Mouse (Mus musculus): ENCODE results near the gene Clip3. TPM values are rescaled to one million over a fixed set of nuclear protein-coding genes. Genes with fewer than 3 reads are reported as not detected.

Clip3 gene
- polyA plus RNA-seq, 1 experiment, result 314 TPM

DNA sequence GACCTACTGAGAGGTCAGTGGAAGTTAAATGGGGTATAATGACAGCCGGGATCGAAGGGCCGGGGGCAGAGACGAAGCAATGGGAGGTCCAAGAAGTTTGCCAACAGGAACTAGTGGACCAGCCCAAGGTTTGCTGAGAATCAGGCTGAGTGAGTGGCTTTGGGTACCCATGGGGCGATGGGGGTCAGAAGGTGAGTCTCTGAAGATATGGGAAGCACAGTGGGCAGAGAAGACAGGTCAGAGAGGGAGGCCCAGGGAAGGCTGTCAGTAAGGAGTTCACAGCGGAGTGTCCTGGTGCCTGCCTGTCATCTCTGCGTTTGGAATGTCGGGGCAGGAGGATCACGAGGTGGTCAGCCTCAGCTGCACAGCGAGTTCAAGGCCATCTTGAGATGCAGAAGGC is 36.9 kb downstream of the Clip3 start:
- no peak for DNase-seq (ENCODE audit: low read depth)
- TF ChIP-seq CTCF (IDR thresholded peaks at IDR 0.05; ENCODE audit: borderline replicate concordance, extremely low read depth, insufficient read depth, insufficient read length) (no peak), POLR2A (IDR thresholded peaks at IDR 0.05; ENCODE audit: borderline replicate concordance, extremely low read depth, insufficient read depth, insufficient read length, poor library complexity, severe bottlenecking) (no peak)

DNA sequence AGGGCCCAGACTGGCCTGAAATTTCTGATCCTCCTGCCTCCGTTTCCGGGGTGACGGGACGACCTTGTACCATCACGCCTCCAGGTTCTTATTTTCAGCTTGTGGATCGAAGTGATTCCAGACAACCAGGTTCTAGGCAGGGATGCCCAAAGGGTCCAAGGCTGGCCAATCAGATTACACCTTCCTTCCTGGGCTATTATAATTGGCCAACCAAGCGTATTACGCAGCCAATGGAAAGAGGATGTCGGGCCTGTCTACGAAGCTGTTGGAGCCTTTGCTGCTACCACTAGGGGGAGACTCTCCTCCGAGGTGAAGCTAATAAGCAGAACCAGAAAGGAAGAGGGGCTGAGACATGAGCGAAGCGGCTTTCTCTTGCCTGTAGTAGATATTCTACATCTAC is 40.4 kb downstream of the Clip3 start:
- peak; percentile 98 for DNase-seq (ENCODE audit: low read depth)
- TF ChIP-seq POLR2A (IDR thresholded peaks at IDR 0.05; ENCODE audit: borderline replicate concordance, extremely low read depth, insufficient read depth, insufficient read length, poor library complexity, severe bottlenecking) (no peak), CTCF (IDR thresholded peaks at IDR 0.05; ENCODE audit: borderline replicate concordance, extremely low read depth, insufficient read depth, insufficient read length) (peak; percentile 94)

DNA sequence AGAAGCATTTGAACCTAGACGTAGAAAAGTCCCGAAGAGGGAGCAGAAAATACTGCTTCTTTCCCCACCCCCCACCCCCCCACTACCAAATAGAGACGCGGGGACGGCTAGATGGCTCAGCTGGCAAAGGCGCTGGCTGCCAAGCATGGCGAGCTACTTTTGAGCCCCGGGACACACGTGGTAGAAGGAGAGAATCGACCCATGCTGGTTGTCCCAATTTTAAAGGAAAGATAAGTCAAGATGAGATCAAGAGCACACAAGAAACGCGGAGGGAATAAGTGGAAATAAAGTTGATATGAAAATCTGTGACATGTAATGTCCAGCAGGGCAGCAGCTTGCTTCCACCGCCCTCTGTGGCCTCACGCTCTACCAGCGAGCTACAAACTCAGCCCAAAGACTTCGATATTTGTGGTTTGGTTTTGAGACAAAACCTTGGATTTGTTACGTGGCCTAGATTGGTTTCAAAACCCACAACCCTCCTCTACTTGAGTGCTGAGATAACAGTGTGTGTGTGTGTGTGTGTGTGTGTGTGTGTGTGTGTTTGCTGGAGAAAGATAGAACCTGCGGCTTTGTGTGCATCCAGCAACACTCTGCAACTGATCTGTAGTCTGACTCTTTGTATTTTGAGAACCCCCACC is 41.2 kb downstream of the Clip3 start:
- no peak for DNase-seq (ENCODE audit: low read depth)
- no peak for TF ChIP-seq POLR2A (IDR thresholded peaks at IDR 0.05; ENCODE audit: borderline replicate concordance, extremely low read depth, insufficient read depth, insufficient read length, poor library complexity, severe bottlenecking)
- no peak for TF ChIP-seq CTCF (IDR thresholded peaks at IDR 0.05; ENCODE audit: borderline replicate concordance, extremely low read depth, insufficient read depth, insufficient read length)

DNA sequence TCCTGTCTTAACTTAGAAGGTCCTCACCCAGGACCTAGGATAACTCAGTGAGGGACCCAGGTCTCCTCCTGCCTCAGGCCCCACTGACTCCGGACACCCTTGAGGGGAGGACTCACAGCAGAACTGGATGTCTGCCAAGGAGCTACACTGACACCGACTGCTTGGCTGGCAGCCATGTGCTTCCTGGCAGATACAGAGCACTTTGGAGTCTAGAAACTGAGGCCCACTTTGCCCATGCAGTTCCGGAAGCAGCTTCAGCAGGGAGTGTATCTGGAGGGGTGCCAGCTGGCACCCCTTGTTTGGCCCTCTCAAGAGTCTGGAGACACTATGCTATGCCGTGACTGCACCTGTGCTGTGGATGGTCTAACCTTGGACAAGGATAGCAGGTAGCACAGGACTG is 41.9 kb downstream of the Clip3 start:
- peak; percentile 93 for DNase-seq (ENCODE audit: low read depth)
- TF ChIP-seq POLR2A (IDR thresholded peaks at IDR 0.05; ENCODE audit: borderline replicate concordance, extremely low read depth, insufficient read depth, insufficient read length, poor library complexity, severe bottlenecking), result no peak
- no peak for TF ChIP-seq CTCF (IDR thresholded peaks at IDR 0.05; ENCODE audit: borderline replicate concordance, extremely low read depth, insufficient read depth, insufficient read length)

DNA sequence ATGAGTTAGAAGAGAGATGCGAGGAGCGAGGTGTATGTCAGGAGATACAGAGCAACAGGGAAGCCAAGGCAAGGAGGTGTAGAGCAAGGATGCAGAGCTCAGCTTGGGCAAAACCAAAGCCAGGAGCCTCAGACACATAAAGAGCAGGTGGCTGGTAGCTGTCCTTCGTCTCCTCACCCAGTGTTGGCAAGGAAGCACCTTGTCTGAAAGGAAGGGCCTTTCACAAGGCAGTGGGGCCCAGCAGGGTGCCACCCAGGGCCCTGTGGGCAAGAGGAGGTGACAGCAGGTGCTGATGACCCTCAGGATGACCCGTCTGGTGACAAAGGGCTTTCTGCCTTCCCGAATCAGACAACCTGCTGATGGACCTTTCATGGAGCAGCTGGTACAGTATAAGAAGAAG is 43.0 kb downstream of the Clip3 start:
- no peak for TF ChIP-seq CTCF (IDR thresholded peaks at IDR 0.05; ENCODE audit: borderline replicate concordance, extremely low read depth, insufficient read depth, insufficient read length)
- TF ChIP-seq POLR2A (IDR thresholded peaks at IDR 0.05; ENCODE audit: borderline replicate concordance, extremely low read depth, insufficient read depth, insufficient read length, poor library complexity, severe bottlenecking), result no peak
- no peak for DNase-seq (ENCODE audit: low read depth)

DNA sequence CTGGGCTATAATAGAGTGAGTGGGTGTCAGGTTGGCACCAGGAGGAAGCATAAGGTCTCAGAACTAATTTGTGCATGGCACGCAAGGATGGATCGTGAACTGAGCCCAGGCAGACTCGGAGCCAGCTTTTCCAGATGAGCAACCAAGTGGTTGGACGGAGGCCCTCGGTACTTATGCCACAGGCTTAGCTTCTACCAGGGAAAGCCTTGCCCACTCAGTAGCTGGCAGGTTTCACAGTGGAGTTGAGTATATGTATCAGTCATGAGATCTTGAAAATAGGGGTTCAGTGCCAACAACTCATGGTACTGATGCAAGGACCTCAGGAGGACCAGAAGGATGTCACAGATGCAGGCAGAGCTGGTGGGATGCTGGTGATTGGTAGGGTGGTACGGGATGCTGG is 44.2 kb downstream of the Clip3 start:
- no peak for TF ChIP-seq POLR2A (IDR thresholded peaks at IDR 0.05; ENCODE audit: borderline replicate concordance, extremely low read depth, insufficient read depth, insufficient read length, poor library complexity, severe bottlenecking)
- no peak for TF ChIP-seq CTCF (IDR thresholded peaks at IDR 0.05; ENCODE audit: borderline replicate concordance, extremely low read depth, insufficient read depth, insufficient read length)
- DNase-seq (ENCODE audit: low read depth), result peak; percentile 56

DNA sequence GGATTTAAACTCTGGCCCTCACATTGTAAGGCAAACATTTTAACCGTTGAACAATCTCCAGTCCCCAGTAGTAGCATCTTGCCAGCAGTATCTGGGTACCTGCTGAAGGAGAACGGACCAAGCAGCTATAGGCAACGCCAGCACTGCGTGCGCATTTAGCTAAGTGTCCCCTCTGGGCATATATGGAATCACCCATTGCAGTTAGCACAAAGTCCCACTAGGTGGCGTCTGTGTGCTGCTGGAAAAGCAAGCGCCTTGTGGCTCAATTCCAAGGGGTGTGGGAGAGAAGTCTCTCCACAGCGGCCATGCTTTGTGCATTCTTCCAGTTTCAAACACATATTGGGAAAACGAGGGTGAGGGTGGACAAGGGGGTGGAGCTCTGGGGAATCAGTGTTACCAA is 44.9 kb downstream of the Clip3 start:
- DNase-seq (ENCODE audit: low read depth), result peak; percentile 96
- TF ChIP-seq CTCF (IDR thresholded peaks at IDR 0.05; ENCODE audit: borderline replicate concordance, extremely low read depth, insufficient read depth, insufficient read length) (peak; percentile 97), POLR2A (IDR thresholded peaks at IDR 0.05; ENCODE audit: borderline replicate concordance, extremely low read depth, insufficient read depth, insufficient read length, poor library complexity, severe bottlenecking) (no peak)

DNA sequence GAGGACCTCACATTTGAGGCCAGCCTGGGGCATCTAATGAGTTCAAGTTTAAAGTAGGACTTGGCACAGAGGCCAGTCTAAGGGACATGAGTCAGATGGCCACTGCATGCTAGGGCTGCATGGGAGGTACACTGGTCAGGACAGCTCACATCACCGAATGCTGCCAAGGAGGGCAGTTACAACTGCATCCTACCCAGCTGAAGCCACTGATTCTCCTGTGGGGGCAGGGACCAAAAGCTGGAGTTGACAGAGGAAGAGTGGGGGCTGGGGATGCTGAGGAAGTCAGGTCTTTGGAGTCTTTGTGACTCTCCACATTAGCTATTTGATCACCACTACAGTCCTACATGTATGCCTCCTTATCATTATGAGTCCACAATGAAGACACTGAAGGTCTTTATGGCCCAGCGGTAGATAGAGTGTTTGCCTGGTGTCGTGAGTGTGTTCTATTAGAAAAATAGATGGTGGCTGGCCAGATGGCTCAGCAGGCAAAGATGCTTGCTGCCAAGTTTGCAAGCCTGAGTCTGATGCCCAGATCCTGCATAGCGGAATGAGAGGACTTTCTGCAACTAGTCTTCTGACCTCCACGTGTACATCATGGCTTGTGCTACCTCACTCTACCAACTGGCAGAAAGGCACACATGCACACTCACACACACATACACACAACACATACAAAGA is 48.0 kb downstream of the Clip3 start:
- no peak for TF ChIP-seq POLR2A (IDR thresholded peaks at IDR 0.05; ENCODE audit: borderline replicate concordance, extremely low read depth, insufficient read depth, insufficient read length, poor library complexity, severe bottlenecking)
- no peak for TF ChIP-seq CTCF (IDR thresholded peaks at IDR 0.05; ENCODE audit: borderline replicate concordance, extremely low read depth, insufficient read depth, insufficient read length)
- peak; percentile 51 for DNase-seq (ENCODE audit: low read depth)

DNA sequence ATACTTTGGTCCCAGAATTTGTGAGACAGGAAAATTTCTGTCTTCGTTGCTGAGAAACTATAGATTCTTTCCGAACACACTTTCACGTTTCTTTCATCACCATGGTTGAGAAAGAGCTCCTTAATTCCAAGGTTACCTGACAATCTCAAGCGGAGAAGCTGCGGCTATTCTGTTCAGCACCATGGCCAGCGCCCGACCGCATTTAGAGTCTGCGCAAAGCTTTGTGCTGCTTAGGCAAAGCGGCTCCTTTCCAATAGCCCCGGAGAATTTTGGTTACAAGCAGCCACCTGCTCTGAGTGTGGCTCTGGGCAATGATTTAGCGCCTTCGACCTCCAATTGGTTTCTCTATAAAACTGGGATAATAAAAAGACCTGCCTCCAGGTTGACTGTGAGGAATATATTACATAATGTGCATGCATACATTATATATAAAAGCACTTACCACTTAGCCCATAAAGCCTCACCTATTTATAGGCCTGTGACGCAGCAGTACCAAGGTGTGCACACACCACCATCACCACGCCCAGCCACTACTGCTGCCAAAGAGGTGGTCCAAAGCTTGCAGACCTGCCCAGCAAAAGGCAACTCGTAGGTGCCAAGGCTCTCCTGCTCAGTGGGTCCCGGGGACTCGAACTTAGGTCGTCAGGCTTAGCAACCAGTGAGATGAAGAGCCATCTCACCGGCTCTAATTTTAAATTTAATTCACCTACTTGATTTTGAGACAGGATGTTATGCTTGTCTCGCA is 55.3 kb downstream of the Clip3 start:
- peak; percentile 66 for DNase-seq (ENCODE audit: low read depth)
- TF ChIP-seq POLR2A (IDR thresholded peaks at IDR 0.05; ENCODE audit: borderline replicate concordance, extremely low read depth, insufficient read depth, insufficient read length, poor library complexity, severe bottlenecking) (no peak), CTCF (IDR thresholded peaks at IDR 0.05; ENCODE audit: borderline replicate concordance, extremely low read depth, insufficient read depth, insufficient read length) (no peak)

DNA sequence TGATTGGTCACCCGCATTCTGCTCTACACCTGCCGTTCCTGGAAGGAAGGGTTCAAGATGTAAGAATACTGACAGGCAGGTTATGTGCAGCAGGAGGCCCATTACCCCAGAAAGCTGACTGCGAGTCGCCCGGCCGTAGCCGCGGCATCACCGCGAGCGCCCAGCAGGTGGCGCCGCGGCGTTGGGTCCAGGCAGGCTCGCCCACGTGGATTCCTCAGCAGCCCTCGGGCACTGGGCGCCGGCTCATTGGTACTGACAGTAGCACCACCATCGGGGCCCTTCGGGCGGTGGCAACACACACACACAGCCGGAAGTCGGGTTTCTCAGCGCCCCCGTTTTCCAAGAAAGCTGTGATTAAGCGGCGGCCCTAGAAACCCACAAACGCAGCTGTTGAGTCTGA is 56.3 kb downstream of the Clip3 start:
- DNase-seq (ENCODE audit: low read depth), result peak; percentile 77
- TF ChIP-seq CTCF (IDR thresholded peaks at IDR 0.05; ENCODE audit: borderline replicate concordance, extremely low read depth, insufficient read depth, insufficient read length) (peak; percentile 90), POLR2A (IDR thresholded peaks at IDR 0.05; ENCODE audit: borderline replicate concordance, extremely low read depth, insufficient read depth, insufficient read length, poor library complexity, severe bottlenecking) (no peak)

DNA sequence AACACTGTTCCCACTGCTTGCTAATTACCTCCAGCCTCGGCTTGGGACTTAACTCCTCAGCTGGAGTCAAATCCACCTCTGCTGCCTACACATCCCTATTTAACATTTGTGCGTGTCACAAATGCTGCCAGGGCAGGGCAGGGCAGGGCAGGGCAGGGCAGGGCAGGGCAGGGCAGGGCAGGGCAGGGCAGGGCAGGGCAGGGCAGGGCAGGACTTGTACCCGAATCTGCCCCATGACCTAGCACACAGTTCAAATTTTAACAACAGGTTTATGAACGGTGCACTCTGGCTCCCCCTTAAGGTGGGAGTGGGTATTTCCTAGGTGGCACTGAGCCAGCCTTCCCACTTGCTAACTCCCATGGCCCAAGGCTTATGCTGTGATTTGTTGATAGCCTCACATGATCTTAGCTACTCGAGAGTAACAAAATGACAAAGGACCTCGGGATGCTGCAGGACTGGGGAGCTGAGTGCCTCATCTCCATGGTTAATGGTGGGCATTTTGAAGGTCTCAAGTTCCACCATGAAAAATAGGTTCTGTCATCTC is 61.8 kb downstream of the Clip3 start:
- no peak for TF ChIP-seq POLR2A (IDR thresholded peaks at IDR 0.05; ENCODE audit: borderline replicate concordance, extremely low read depth, insufficient read depth, insufficient read length, poor library complexity, severe bottlenecking)
- peak; percentile 79 for TF ChIP-seq CTCF (IDR thresholded peaks at IDR 0.05; ENCODE audit: borderline replicate concordance, extremely low read depth, insufficient read depth, insufficient read length)
- peak; percentile 82 for DNase-seq (ENCODE audit: low read depth)
